Mouse (Mus musculus): ENCODE data around the gene Ssbp3. TPM values are rescaled to one million over a fixed set of nuclear protein-coding genes. Genes with fewer than 3 reads are reported as not detected.

Ssbp3 gene
- polyA plus RNA-seq, 1 experiment from 2014 or later = 106 TPM

DNA sequence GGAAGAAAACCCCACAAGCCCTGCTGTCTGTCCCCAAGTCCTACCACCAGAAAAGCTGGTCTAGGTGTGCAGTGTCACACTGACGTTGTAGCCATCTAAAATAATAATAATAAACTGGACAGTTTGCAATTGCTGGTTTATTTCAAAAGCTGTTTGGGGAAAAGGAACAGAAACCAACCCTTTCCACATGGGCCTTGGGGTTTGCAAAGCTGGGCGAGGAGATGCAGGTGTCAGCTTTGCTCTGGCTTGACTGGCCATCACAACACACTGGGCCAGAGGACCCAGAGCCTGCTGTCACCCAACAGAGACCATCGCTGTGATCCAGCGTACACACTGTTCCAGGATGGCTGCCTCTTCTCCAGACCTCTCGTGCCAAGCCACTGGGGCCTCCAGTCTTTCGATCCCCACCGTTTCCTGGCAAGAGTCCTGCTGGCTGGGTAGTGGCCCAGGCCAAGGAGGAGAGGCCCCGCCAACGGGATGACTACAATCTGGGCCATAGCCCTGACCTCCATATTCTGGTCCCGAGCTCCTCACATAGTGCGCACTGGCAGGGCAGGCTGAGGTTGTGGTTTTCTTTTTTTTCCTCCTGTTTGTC is 138.2 kb downstream of the Ssbp3 start:
- no peak for DNase-seq (ENCODE audit: low spot score)

DNA sequence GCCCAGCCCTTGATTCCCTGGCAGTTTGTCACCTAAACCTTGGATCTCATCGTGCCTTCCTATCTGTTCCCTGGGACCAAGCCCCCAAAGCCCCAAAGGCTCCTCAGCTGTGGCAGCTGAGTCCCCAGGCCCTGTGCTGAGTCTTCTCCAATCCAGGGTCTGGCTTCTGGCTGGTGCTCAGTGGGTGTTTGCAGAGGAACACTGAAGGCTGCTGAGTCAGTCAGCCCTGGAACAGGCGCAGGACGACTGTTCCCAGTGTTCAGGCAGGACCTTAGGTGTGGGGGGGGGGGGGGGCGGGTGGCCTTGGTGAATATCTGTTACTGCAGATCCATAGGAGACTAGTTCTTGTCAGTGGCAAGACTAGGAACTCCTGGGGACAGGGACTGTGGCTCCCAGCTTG is 141.4 kb downstream of the Ssbp3 start:
- no peak for DNase-seq (ENCODE audit: low spot score)

DNA sequence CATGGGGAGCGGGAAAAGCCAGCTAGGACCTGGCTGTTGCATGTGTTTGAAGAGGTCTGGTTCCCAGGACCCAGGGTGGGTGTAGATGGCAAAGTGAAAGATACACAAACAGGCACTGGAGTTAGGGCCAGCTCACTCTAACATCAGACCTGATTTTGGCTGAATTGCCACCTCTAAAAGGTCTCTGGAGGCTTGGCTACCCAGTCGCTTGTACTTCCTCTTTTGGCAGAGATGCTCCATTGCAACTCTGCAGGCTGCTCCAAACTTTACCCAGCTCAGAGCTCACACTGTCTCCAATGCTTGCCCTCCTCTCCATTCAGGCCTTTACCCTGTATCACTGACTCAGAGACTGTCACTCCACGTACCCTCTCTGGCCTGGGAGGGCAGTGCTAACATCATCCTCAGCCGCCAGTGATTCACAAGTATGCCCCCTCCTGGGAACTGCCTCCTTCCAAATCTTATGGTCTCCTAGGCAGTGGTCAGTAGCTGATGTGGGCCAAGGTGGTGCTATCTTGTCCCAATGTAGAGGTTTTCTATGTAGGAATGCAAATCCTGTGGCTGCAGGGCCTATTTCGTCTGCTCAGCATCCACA is 142.6 kb downstream of the Ssbp3 start:
- no peak for DNase-seq (ENCODE audit: low spot score)

DNA sequence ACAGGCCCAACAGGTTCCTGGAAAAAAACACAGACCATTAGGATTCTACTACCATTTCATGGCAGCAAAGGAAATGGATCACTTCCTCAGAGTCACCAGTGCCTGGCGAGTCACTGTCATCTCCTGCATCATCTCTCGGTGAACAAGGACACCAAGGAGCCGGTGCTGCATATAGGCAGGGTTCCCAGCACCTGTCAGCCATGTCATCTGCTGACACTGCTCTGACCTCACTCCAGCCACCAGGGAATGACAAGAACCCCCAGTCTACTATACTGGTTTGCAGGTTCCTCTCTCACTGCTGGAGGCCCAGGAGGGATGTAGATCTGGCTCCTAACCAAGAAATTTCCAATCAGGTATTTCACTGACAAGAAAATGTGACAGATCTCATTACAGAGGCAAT is 145.6 kb downstream of the Ssbp3 start:
- DNase-seq (ENCODE audit: low spot score) = no peak

DNA sequence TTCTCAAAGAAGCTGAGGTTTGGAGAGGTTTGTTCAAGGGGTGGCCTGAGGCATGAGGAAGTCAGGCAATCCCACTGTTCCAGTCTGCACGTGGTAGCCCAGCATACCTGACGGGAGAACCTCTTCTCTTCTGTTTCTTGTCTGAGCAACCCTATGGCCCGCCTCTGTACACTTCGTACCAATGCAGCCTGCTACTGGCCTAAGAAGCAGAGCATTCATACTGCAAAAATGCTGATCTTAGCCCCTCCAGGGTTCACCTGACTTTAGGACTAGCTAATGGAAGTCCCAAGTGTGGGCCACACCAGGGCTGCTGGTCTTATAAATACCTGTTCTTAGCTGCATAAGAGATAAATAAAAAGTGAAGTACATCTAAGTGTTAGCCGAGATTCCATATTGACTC is 147.8 kb downstream of the Ssbp3 start:
- DNase-seq (ENCODE audit: low spot score) = no peak

DNA sequence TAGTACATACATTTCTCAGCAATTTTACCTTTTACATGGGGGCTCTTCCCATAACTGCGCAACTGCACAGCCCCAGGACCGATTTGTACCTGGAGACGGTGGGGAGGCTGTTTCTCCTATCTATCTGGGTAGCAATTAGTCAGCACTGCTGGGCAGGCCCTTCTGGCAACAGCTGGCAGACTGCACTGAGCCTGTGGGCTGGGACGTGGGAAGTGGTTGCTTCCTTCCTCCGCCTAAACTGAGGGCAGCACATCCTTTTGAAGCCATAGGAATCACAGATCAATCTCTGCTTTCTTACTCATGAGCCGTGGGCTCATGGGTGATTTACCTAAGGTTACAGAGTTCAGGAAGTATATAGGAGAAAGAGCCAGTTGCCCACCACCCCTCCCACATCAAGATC is 148.3 kb downstream of the Ssbp3 start:
- no peak for DNase-seq (ENCODE audit: low spot score)

DNA sequence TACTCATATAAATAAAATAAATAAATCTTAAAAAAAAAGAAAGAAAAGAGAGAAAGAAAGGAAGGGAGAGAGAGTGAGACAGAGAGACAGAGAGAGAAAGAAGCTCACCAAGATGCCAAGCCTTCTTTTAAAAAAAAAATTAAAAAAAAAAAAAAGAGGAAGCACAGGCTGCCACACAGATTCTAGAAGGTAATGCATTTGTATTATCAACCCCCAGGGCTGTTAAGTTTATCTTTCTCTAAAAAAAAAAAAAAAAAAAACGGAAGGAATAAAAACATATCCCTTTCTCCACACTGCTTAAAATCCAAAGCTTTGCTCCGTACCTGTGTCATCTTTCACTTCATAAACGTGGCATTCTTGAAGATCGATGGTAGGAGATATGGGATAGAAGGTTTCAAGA is 151.1 kb downstream of the Ssbp3 start:
- no peak for DNase-seq (ENCODE audit: low spot score)

DNA sequence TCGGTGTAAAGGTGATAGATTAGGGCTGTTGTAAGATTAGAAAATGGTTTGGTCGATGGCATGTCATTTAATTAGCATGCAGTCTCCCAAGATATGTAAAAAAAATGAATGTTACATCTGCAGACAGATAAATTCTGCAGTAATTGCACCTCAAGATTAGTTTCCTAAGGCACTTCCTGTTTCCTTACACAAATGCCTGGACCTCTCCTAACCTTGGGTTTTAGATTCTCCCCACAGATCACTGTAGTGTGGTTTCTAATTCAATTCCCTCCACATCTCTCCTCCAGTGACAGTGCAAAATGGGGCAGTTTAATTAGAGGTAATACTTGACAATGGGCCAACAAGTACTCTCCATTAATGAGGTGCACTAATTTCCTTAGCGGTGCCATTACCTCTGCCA is 152.7 kb downstream of the Ssbp3 start:
- DNase-seq (ENCODE audit: low spot score) = no peak

DNA sequence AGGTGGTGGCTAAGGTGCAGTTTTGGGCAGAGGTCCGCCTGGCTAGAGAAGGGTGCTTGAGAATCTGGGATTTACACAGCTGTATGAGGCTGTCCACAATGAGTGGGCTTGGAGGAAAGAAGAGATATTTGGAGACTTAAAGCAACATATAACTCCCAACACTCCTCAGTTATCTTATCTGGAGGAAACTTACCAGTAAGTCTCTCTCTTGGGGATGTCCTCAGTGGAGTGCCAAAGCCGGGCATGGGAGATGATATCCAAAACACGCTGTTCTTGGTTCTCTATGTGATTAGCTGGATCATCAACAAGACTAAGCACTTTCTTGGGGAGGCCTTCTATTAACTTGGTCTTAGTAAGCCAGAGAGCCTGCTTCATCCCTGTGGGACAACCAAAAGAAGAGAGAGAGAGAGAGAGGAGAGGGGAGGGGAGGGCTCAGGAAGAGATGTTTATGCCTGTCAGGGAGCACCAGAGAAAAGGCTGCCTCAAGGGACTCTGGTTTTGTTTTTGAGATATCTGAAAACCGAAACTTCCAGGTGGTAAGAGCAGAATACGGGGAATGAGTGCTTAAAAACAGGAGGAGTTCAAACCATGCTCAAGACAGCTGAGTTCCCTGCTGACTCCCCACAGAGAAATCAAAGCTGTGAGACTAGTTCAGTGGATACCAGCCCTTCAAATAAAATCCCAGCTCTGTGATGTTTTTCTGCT is 154.0 kb downstream of the Ssbp3 start:
- no peak for DNase-seq (ENCODE audit: low spot score)

DNA sequence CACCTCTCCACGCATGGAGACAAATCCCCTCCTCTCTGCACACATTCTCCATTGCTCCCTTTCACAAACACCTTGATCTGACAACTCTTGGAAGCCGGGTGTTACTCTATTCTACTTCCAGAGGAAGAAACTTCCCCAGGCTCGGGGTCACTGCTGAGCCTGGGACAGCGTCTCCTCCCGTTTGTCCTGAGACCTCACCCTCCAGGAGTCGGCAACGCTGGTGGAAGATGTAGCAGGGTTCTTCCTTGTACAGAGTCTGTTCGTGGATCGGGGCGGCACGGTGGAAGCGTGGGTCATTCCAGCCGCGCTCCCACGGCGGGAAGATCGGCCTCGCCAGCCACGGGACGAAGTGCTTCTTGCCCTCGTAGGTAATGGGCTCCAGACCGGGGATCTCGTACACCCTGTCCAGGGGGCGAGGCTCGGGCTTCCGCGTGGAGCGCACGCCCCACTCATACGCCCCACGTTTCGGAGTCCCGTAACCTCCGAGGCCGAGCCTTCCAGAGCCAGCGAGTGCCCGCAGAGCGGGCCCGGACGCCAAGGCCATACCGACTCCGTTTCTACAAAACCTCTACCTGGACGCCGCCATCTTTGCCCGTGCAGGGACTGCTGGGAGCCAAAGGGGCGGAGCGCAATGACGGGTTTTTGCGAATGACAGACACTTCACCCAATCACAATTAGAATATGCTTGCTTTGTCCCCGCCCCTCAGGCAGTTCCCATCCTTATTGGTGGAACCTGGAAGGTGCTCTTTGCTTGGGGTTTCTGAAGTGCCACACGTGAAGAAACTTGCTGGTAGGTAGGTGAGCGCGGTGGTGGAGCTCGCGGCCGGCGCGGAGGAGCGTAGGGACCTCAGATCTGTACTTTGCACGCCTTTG is 156.0 kb downstream of the Ssbp3 start, which contains the start of the genes Mrpl37 and Cyb5rl:
Gene Mrpl37 (minus strand): TSS at position 617 of the 873 bp plus-strand sequence.
Gene Cyb5rl (plus strand): TSS at position 737 of the 873 bp plus-strand sequence.
- DNase-seq (ENCODE audit: low spot score) = peak; percentile 97

DNA sequence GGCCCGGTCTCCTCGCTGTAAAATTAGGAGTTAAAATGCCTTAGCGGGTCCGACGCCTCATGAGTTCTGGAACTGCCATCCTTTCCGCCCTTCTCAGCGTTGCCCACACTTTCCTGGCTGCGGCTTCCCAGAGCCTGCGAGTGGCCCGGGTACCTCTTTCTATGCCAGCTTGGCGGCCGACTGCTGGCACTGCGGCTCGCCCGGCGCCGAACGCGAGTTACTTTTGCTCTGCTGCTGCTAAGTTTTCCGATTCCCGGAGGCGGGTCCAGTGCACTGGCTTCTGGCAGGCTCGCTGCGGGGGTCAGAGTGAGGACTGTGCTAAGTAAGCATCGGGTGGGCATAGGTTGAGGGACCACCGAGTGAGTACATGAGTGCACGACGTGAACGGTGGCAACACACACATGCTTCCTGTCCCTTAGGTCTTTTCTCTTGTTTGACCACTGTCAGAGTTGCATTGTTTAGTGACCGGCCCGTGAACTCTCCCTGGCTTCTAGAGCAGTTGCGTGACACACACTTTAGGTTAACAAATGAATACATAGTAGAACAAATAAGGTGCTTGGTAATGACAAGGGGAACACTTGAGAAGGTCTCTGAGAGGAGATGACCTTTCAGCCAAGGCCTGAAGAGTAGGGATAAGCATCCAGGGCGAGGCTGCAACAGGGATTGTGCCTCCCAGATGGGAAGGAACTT is 156.8 kb downstream of the Ssbp3 start:
- no peak for DNase-seq (ENCODE audit: low spot score)

DNA sequence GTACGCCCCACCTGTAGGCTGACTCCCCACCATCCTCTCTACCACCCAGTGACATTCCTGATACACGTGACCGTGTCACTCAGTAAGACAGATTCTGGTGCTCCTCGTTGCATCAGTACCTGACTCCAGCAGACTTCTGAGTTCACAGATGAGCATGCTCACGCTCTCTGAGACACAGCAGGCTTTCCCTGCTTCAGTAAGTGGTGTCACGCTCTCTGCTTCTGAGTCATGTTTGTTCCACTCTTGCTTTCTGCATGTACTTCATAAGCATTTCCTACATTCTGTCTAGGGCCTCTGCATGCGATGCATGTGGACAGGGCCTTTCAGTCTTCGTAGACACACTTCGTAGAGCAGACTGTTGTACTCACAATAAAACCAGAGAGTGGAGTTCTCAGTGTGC is 161.8 kb downstream of the Ssbp3 start:
- DNase-seq (ENCODE audit: low spot score) = no peak

DNA sequence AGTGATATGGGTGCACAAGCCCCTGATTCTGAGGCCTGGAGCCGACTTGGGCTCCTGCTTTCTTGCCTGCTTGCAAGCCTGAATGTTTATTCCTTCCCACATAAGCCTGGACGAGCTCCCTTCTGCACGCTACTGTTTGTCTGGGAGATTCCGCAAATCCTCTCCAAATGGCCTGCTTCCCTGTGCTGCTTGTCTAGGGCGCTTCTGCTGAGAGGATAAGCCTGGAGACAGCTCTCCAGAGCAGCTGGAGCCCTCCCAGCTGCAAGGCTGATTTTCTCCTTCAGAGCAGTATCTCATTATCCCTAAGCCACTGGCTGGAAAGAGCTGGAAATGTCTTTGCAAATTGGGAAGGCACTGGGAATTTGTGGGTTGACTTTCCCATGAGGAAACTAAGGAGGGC is 165.0 kb downstream of the Ssbp3 start:
- no peak for DNase-seq (ENCODE audit: low spot score)

DNA sequence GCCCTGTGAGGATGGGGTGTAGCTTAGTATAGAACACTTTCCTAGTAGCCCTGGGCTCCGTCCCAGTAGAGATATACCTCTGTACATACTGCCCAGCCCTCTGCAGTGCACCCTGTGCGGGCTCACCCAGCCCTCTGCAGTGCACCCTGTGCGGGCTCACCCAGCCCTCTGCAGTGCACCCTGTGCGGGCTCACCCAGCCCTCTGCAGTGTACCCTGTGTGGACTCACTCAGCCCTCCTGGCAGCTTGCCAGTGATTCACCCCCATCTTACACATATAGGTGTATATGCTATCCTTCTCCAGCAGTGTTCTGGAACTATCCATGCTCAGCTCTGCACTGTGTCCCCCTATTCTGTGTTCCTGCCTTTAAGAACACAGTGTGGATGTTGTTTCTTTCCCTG is 168.4 kb downstream of the Ssbp3 start:
- no peak for DNase-seq (ENCODE audit: low spot score)

DNA sequence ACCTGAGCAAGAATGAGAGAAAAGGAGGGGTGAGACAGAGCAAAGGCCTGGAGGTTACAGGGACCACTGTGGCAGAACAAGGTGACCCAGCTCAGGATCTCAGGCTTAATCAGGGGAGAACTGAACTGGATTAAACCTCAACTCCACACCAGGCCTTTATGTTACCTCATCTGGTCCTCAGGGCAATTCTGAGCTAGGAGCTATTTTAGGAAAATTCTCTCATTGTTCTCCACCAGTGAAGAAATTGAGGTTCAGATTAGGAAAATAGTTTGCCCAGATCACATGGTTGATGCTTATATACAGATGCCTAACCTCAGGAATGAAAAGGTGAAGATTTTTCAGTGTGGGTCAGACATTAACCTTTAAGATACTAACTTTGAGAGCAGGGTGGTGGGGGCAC is 169.2 kb downstream of the Ssbp3 start:
- no peak for DNase-seq (ENCODE audit: low spot score)

DNA sequence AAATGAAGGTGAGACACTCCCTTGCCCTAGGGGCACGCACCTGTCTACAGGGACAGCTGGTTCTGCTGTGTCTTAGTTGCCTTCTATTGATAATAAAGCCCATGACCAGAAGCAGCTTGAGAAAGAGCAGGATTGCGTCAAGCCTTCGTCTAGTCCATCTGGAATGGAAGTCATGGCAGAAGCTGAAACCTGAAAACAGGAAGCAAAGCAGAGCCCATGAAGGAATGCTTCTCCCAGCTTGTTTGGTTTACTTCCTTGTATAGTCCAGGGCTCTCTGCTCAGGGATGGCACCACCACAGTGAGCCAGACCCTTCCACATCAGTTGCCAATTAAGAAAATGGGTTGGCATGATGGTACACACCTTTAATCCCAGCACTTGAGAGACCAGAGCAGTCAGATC is 171.7 kb downstream of the Ssbp3 start:
- no peak for DNase-seq (ENCODE audit: low spot score)

DNA sequence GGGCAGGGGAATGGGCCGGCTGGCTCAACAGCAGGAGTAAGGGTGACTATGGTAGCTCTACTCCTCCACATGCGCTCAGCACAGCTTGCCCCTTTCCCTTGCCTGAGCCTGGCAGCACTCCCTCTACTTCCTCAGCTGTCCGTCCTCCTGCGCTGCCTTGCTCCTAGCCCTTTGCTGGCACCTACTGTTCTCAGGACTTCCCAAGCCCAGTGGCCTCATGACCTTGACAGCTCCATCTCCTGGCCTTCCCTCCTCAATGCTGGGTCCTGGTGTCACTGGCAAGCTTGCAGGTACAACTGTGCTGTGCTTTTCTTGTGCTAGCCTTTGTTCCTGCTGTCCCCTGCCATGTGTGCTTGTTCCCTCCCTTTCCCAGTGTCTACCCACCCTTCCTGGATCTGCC is 172.6 kb downstream of the Ssbp3 start:
- DNase-seq (ENCODE audit: low spot score) = no peak

DNA sequence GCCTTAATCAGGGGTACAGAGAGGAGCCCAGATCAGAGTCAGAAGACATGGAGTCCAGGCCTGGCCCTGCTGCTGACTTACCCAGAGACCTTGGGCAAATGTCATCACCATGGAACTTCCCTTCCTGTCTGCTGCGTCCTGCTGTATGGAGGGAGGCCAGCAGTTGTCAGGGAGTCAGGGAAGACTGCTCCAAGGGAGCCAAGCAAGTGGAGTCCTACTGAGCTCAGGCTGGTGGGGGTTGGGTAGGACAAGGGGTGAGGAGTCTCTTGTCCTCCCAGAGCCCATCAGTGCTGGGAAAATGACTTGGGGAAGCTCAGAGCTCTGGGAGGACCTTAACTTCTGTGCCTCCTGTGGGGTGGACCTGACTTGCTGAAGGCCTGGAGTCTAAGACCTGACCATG is 173.8 kb downstream of the Ssbp3 start:
- no peak for DNase-seq (ENCODE audit: low spot score)

DNA sequence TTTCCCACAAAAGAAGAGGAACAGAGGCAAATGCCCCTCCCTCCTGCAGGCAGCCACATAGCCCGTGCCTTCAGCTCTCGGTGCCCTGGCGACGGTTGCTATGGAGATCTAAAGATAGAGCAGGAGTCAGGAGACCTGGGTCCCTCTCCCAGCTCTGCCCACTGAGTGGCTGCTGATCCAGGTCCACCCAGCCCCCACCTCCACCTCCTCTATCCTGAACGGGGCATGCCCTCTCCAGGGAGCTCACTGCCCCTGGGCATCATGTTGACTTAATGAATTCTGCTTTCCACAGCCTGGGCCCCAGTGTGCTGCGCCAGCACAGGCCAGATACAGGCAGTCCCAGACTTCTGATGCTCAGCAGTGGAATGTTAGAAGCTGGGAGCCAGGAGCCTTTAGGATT is 174.4 kb downstream of the Ssbp3 start:
- no peak for DNase-seq (ENCODE audit: low spot score)

DNA sequence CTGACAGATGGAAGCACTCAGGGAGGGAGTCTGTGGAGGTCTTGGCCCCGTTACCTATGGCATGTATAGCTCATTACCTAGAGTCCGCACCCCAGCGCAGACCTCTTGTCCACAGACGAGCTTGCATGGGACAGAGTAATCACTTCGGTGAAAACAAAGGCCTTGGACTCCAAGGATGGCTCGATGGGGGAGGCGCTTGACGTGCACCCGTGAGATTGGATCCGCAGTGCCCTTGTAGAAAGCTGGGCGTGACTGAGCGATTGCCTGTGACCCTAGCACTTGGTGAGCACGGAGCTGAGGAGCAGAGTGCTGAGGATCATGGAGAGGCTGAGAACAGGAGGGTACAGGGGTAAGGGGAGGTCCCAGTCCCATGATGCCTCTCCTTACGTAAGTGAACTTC is 181.2 kb downstream of the Ssbp3 start:
- DNase-seq (ENCODE audit: low spot score) = no peak

DNA sequence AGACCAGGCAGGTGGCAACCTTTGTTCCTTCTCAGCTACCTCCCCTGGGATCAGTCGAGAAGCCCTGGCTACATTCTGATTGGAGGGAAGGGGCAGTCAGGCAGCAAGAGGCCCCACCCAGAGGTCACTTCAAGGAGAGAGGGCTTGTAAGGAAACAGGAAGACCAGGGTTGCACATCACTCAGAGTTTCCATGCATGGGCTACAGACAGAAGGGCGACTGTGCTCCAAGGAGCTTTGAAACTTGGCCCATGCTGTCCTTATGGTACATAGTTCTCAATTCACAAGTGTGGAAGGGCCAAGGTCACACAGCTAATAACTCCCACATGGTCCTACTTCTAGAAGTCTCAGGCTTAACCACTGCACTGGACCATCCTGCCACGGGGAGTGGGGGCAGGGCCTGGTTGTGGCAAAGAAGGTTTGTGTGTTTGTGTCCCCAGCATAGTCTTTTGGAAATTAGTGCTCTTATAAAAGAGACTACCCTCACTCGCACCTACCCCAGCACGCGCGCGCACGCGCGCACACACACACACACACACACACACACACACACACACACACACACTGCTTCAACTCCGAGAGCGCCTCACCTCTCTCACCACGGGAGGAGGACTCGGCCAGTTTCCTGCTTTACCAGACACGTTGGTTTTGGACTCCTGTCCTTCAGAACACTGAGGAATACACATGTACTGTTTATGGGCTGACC is 184.1 kb downstream of the Ssbp3 start:
- no peak for DNase-seq (ENCODE audit: low spot score)

Measured in thymus, postnatal 0 days (tissue).